Mouse (Mus musculus) kidney, postnatal 4 days (tissue): ENCODE results near the gene Il1f9.

ENCODE experiments used
- DNase-seq, 2 experiments: peaks; one replicate each; pipeline ENCODE4 v3.0.0; 2021; ENCODE audit warnings: mixed read lengths in 2 of 2

Gene Il1f9

DNA sequence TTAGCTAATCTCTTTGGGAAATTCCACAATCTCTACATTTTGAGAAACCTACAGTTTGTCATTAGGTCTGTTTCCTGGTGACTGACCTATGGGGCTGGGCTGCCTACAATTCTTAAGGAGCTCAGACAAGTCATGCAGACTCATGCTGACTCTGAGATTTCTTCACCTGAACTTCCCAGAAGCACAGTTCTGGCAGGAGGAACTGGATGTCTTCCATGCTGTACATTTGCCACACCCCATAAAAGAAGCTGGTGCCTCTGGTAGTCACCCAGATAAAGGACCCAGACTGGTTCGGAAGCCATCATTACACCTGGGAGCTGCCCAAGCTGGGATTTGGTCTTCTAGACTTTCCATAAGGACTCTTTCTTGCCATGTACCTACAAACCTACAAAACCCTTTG is at the start of gene Il1f9:
Gene Il1f9, plus strand, starts transcription at position 301 of the 400 bp plus-strand sequence.
- no peak for DNase-seq

- no peak for DNase-seq
These were observed 33.4 kb upstream of the Il1f9 start, which contains the start of gene Il1f8 for GRCm38 (mm10) chr2:24152861-24153260. Il1f8 (plus strand) TSS chr2:24153161.

GRCm38 (mm10) chr2:24181683-24182331 is 4.5 kb upstream of the Il1f9 start:
- peak; percentile 57 to 67 for DNase-seq

DNA sequence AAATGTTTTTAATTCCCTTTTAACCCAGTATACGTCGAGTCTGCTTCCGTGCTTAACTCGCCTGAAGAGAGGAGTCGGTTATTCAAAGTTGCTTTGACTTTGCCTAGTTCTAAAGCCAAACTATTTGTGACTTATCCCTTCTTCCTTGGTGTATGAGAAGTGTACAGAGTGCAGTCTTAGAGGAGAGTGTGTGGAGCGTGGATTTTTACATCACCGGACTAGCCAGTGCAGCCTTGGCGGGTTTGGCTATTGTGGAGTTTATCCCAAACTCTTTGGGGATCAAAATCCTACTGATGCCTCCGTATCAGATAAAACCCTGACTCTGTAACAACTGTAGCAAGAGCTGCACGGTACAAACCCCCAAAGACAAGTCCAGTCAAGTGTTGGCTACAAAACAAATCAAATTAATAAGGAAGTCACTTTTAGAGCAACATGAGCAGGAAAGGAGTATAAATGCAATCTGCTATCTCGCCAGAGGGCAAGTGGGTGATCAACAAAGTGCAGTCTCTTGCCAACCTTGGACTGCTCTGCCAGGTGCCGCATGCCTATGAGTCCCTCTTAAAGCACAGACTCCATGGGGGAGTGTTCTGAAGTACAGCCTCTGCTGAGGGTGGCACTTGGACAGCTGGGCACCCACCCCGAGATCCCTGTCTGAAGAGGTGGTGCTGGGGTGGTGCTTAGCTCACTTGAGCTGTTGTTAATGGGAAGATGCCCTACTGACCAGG is 3.7 kb upstream of the Il1f9 start:
- peak in 1 of 2 experiments; percentile 4 for DNase-seq

- DNase-seq: peak in 1 of 2 experiments; percentile 4
These were observed 2.2 kb upstream of the Il1f9 start for GRCm38 (mm10) chr2:24184092-24184491.

DNA sequence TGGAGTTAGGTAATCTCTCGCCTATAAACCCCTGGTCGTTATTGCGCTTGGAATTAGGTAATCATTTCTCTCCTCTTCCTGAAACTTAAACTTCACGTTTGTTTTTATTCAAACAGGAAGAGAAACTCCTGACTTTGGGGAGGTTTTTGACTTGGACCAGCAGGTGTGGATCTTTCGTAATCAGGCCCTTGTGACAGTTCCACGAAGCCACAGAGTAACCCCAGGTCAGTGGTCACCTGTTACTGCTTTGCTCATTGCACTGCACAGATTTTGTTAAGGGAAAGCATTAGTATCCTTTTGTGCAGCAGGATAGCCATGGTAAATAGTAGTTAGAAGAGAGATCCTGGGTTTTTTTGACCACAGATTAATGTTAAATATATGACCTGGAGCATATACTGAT is 1.3 kb downstream of the Il1f9 start:
- DNase-seq: no peak

GRCm38 (mm10) chr2:24188189-24188588 is 1.9 kb downstream of the Il1f9 start:
- DNase-seq: peak; percentile 4 to 5

- peak in 1 of 2 experiments; percentile 3 for DNase-seq
These were observed 28.8 kb downstream of the Il1f9 start, which contains the start of gene Il1f6 for GRCm38 (mm10) chr2:24215118-24215517. Il1f6 (plus strand) TSS chr2:24215418.

GRCm38 (mm10) chr2:24227191-24227590 is 40.9 kb downstream of the Il1f9 start:
- no peak for DNase-seq
